Mouse (Mus musculus) ES-E14 (cell line): Measurements from ENCODE around the gene Rhebl1. TPM values are rescaled to one million over a fixed set of nuclear protein-coding genes. Genes with fewer than 3 reads are reported as not detected.
"Not testable (repeated sequence)": the region's sequence is repeated elsewhere in the genome, so short reads cannot be mapped to it uniquely, and the experiment has no call there.

Source experiments
- DNase-seq: peaks from one replicate; pipeline ENCODE4 v3.0.0-alpha.2; 2013; ENCODE audit warnings: low read depth, low spot score
- H3K27ac ChIP-seq: 2 replicates; pipeline ENCODE4 v1.5.1; 2012; ENCODE audit warnings: low read depth, mild to moderate bottlenecking, low read length, moderate library complexity, mixed read lengths; ENCODE audit not compliant: poor library complexity, insufficient read depth, severe bottlenecking
- H3K36me3 ChIP-seq: 2 replicates; pipeline ENCODE4 v1.6.1; 2012; ENCODE audit warnings: mild to moderate bottlenecking, low read length, moderate library complexity, mixed read lengths; ENCODE audit not compliant: control insufficient read depth, poor library complexity, insufficient read depth, severe bottlenecking
- H3K4me1 ChIP-seq, 2 experiments: fragments of 150-350 bp in 1 of 2; sonication (generic) in 1 of 2; 2 replicates each; pipeline ENCODE4 v1.6.1; 2012; ENCODE audit warnings: low read length in 2 of 2, mild to moderate bottlenecking in 1 of 2, mixed read lengths in 1 of 2; ENCODE audit not compliant: control insufficient read depth in 2 of 2, insufficient read depth in 2 of 2, poor library complexity in 1 of 2
- H3K4me3 ChIP-seq, 2 experiments: fragments of 150-350 bp in 1 of 2; sonication (generic) in 1 of 2; 2 replicates each; pipeline ENCODE4 v1.5.1; 2012; ENCODE audit warnings: low read length in 2 of 2, low read depth in 1 of 2, mild to moderate bottlenecking in 1 of 2, mixed read lengths in 1 of 2; ENCODE audit not compliant: insufficient read depth in 1 of 2, poor library complexity in 1 of 2, severe bottlenecking in 1 of 2
- H3K9ac ChIP-seq: 2 replicates; pipeline ENCODE4 v1.6.1; 2012; ENCODE audit warnings: low read depth, mild to moderate bottlenecking, low read length, mixed read lengths; ENCODE audit not compliant: poor library complexity, insufficient read depth, severe bottlenecking
- H3K9me3 ChIP-seq: fragments of 150-350 bp; sonication (generic); 2 replicates; pipeline ENCODE4 v1.6.1; 2012; ENCODE audit warnings: low read depth, mild to moderate bottlenecking, low read length; ENCODE audit not compliant: control insufficient read depth, insufficient read depth
- CHD2 ChIP-seq: IDR thresholded peaks from 2 replicates; pipeline ENCODE4 v1.6.1; 2014; ENCODE audit warnings: mild to moderate bottlenecking, low read depth, low read length, inconsistent platforms
- HCFC1 ChIP-seq: IDR thresholded peaks from 2 replicates; pipeline ENCODE4 v1.6.1; 2012; ENCODE audit warnings: low read length, inconsistent platforms, borderline replicate concordance; ENCODE audit not compliant: insufficient read depth
- MAFK ChIP-seq: IDR thresholded peaks from 2 replicates; pipeline ENCODE4 v1.6.1; 2014; ENCODE audit warnings: mild to moderate bottlenecking, low read depth, low read length, inconsistent platforms; ENCODE audit not compliant: insufficient read depth
- ZC3H11A ChIP-seq: IDR thresholded peaks from 2 replicates; pipeline ENCODE4 v1.6.1; 2012; ENCODE audit warnings: low read depth, mild to moderate bottlenecking, inconsistent platforms, low read length, borderline replicate concordance
- ZNF384 ChIP-seq: IDR thresholded peaks from 2 replicates; pipeline ENCODE4 v1.6.1; 2012; ENCODE audit warnings: low read depth, low read length, inconsistent platforms
- in situ Hi-C, 2 experiments: fragments of 600-800 bp; cut with MboI; formaldehyde crosslinking; loops; one replicate each; pipeline ENCODE4 v1.15.1; 2025; ENCODE audit warnings: low sequenced_read_pairs in 2 of 2, inconsistent platforms in 1 of 2; ENCODE audit not compliant: unreplicated experiment in 2 of 2
- total RNA-seq: library from RNA; depleted of rRNA; stranded (reverse); fragments of 300-350 nt; gene quantifications from 2 replicates; pipeline ENCODE4 v1.2.3, GENCODE M21; 2012

The Rhebl1 gene
- total RNA-seq, 1 experiment, result 48.2 TPM

DNA sequence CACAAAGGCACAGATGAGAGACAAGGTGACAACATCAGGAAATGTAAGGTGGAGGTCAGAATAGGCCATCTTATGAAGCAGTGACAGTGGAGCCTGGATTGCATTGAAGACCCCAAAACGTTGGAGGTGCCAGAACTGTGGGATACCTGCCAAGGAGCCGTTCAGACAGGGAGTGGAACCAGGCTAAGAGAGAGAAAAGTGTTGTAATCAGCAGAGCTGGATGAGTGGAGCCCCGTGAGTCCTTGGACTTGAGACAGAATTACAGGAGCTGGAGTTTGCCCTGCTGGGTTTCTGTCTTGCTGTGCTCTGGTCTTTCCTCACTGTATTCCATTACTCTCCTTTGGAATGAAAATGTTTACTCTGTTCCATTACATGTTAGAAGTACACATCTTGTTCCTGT lies 28.2 kb upstream of the Rhebl1 start:
- TF ChIP-seq CHD2, result no peak
- no peak for TF ChIP-seq HCFC1
- no peak for TF ChIP-seq ZNF384
- TF ChIP-seq MAFK, result no peak
- TF ChIP-seq ZC3H11A, result no peak
- in situ Hi-C loops, result no loop called here
- DNase-seq, result no peak
- H3K9me3 ChIP-seq, result no peaks in the 10 kb centered on the region
- no peak overlapping the region for H3K27ac ChIP-seq
- no peaks in the 10 kb centered on the region for H3K36me3 ChIP-seq
- H3K4me1 ChIP-seq, result 0 out of 4 replicates have a peak, but pooled peaks cover 0 to 2% of the 10 kb centered on the region in 2 experiments
- H3K4me3 ChIP-seq, result no peak overlapping the region
- no peak overlapping the region for H3K9ac ChIP-seq

DNA sequence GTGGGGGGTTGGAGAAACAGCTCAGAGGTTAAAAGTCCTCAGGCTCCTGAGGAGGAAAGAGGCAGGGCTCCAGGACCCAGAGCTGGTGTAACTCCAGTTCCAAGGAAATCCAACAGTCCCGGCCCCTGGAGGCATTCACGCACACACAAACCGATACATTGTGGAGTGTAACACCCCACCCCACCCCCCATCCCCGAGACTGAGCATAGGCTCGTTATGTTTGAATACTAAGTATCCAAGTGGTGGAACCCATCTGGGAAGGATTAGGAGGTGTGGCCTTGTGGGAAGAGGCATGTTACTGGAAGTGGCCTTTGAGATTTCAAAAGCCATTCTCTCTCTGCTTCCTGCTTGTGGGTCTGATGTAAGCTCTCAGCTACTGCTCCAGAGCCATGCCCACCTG lies 27.2 kb upstream of the Rhebl1 start:
- no peaks in the 10 kb centered on the region for H3K36me3 ChIP-seq
- TF ChIP-seq ZNF384 (no peak), CHD2 (no peak), HCFC1 (no peak), MAFK (no peak), ZC3H11A (no peak)
- no peaks in the 10 kb centered on the region for H3K9me3 ChIP-seq
- no peak overlapping the region for H3K9ac ChIP-seq
- no peak for DNase-seq
- 0 out of 4 replicates have a peak, but pooled peaks cover 2 to 3% of the 10 kb centered on the region in 2 experiments for H3K4me1 ChIP-seq
- in situ Hi-C loops, result no loop called here
- H3K4me3 ChIP-seq, result no peak overlapping the region
- no peak overlapping the region for H3K27ac ChIP-seq

DNA sequence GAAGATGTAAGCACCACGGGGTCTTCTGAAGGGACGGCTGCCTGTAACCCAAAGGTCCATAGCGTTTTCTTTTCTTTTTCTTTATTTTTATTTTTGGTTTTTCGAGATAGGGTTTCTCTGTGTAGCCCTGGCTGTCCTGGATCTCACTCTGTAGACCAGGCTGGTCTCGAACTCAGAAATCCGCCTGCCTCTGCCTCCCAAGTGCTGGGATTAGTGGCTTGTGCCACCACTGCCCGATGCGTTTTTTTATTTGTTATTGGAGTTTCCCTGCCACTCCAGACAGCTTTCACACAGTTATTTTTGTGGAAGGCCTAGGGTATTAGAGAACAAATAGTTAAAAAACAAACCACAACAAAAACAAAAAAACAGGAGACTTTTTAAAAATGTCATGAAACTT lies 24.2 kb upstream of the Rhebl1 start:
- H3K27ac ChIP-seq, H3K9me3 ChIP-seq, DNase-seq, H3K36me3 ChIP-seq, in situ Hi-C loops: not testable (repeated sequence)
- peak overlapping the region; percentile 66 for H3K9ac ChIP-seq
- peak overlapping the region; percentile 48 to 95 for H3K4me3 ChIP-seq
- peaks cover 3 to 13% of the 10 kb centered on the region in 2 experiments; a peak in 1 of 4 replicates for H3K4me1 ChIP-seq

DNA sequence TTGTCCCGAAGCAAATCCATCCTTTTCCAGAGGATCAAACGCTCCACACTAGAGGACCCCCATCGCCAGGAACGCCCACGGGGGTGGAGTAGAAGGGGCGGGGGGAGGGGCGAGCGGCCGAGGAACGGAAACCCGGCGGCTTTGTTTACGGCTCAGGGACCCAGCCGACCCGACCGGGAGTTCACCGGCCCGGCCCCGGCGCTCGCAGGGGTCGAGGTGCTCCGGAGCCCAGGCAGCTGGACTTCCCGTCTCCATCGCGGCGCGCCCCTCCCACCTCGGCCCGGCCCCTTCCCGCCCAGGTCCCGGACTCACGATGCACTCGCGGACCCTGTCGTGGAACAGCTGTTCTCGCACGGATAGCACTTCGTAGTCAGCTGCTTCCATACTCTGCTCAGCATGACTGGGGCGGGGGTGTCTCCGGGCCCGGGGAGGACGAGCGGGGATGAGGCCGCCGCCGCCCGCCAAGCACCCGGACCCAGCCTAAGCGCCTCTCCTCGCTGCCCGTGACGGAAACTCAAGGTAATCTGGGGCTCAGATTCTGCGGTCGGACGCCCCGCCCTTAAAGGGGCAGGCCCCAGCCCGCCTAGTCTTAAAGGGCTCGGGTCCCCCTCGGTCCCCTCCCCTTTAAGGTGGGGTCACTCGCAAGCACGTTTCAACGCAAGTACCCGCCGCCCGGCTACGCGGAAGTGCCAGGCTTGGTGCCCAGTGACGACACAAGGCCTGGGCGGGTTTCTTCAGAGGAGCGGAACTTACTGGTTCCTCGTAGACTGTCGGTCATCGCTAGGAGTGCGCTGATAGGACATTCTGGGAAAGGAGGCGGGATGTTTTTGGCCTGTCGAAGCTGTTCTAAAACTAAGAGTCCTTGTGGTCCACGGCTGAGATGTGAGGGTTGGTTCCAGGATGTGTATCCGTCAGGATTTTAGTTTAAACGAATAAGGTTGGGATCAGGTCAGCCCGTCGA lies 23.5 kb upstream of the Rhebl1 start, which contains the start of gene Lmbr1l:
Gene Lmbr1l, minus strand, starts transcription at position 694 of the 961 bp plus-strand sequence.
- Histone ChIP-seq H3K36me3 (peaks cover 5% of the 10 kb centered on the region; the same call in 1 of the 2 replicates), H3K9me3 (no peaks in the 10 kb centered on the region), H3K4me1 (peaks cover 3 to 13% of the 10 kb centered on the region in 2 experiments; a peak in 1 of 4 replicates), H3K27ac (peak within 1 kb of the TSS; percentile 80), H3K9ac (peak within 1 kb of the TSS; percentile 88), H3K4me3 (peak within 1 kb of the TSS; percentile 95 to 99)
- in situ Hi-C loops, result no loop called here
- DNase-seq, result peak; percentile 97
- no peak for TF ChIP-seq ZC3H11A
- no peak for TF ChIP-seq CHD2
- TF ChIP-seq HCFC1, result no peak
- TF ChIP-seq MAFK, result no peak
- no peak for TF ChIP-seq ZNF384
